Mouse (Mus musculus): ENCODE measurements at regions not wholly inside any gene's neighbourhood (a gene's known extent, or its start where the extent isn't known, plus 50 kb on each side); places are given as distances from the start of the nearest gene placed in this dataset.
A peak's percentile ranks its signal among the peaks of the same experiment; 100 is the strongest.

DNA sequence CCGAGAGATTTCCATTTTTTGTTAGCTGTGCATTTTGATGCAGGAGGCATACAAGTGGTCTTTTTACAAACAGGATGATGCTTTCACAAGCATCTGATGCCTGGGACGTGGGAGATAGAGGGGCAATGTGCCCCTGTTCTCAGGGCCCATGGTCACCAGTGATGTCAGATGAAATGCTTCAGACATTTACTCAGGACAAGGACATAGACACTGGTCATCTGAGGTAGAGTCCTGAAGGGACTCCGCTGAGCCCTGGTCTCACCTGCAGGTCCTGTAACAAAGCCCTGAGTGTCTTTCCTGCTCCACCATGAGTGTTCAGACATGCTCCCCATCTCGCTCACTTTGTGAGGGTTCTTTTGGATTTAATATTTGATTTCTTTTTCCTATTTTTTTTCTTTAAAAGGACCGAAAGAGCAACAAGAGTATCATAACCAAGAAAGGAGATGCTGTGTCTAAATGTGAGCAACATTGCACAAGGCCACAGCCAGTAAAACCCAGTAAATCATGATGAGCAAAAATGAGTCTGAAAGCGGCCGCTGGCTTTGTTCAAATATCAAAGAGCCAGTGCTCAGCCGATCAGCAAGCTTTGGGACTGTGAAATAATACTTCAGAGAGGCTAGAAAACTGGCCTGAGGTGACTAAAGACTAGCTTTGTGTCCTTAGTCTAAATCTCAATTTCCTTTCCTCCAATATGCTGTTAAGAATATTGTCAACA, 430.1 kb downstream of the Ate1 start:
- Histone ChIP-seq H3K4me1 (ENCODE audit: insufficient read depth) (no peaks in the 10 kb centered on the region), H3K4me2 (no peak overlapping the region), H3K27me3 (ENCODE audit: insufficient read depth, low read length) (no peaks in the 10 kb centered on the region), H3K36me3 (ENCODE audit: insufficient read depth) (no peaks in the 10 kb centered on the region), H3K27ac (ENCODE audit: low read depth) (no peak overlapping the region), H3K4me3 (ENCODE audit: low read depth, low read length) (no peak overlapping the region), H3K9ac (no peak overlapping the region), H3K9me3 (ENCODE audit: low read depth, low read length) (no peaks in the 10 kb centered on the region)
- DNase-seq (no peak), ATAC-seq (ENCODE audit: insufficient read depth) (no peak)
- TF ChIP-seq CTCF (IDR thresholded peaks at IDR 0.05; ENCODE audit: low read depth), result no peak
- WGBS, result 81% methylated on average over 8 of the region's 8 CpGs

DNA sequence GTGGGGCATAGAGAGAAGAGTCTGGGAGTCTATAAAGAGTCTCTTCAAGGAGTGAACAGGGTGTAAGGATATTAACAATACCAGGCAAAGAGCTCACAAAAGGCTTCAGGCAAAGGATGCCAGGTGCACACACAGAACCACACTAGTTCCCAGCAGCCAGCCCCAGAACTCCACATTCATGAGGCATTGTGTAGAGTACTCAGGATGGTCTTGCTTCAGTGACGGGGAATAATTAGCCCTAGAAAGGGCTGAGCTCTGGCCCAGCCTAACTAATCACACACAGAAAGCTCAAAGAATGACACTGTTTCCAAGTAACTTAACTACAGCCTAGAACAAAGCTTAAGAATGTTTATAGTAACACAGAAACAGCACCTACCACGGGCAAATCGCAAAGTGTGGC, 428.2 kb downstream of the Ate1 start:
- H3K4me2 ChIP-seq, result no peak overlapping the region
- no peaks in the 10 kb centered on the region for H3K36me3 ChIP-seq (ENCODE audit: insufficient read depth)
- DNase-seq (no peak), ATAC-seq (ENCODE audit: insufficient read depth) (no peak)
- H3K9me3 ChIP-seq (ENCODE audit: low read depth, low read length), result no peaks in the 10 kb centered on the region
- no peak for TF ChIP-seq CTCF (IDR thresholded peaks at IDR 0.05; ENCODE audit: low read depth)
- H3K4me3 ChIP-seq (ENCODE audit: low read depth, low read length), result no peak overlapping the region
- WGBS, result 63% methylated on average over 3 of the region's 3 CpGs
- H3K4me1 ChIP-seq (ENCODE audit: insufficient read depth), result no peaks in the 10 kb centered on the region
- no peak overlapping the region for H3K9ac ChIP-seq
- no peaks in the 10 kb centered on the region for H3K27me3 ChIP-seq (ENCODE audit: insufficient read depth, low read length)
- no peak overlapping the region for H3K27ac ChIP-seq (ENCODE audit: low read depth)

DNA sequence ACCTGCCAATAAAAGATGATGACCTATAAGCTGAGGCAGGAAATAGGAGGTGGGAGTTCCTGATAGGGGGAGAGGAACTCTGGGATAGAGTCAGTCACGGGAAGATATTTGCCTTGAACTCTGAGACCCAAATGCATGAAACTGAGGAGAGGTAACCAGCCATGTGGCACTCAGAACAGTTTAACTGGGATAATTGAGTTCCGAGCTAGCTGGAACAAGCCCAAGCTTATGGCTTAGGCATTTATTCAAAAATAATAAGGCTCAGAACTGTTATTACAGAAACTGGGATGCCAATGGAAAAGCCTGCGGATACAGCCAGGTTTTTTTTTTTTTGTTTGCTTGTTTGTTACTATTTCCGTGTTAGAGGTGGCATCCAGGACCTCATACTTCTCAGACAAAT, 425.0 kb downstream of the Ate1 start:
- Histone ChIP-seq H3K9me3 (ENCODE audit: low read depth, low read length) (no peaks in the 10 kb centered on the region), H3K4me2 (no peak overlapping the region), H3K27ac (ENCODE audit: low read depth) (no peak overlapping the region), H3K4me1 (ENCODE audit: insufficient read depth) (peaks cover 3% of the 10 kb centered on the region), H3K27me3 (ENCODE audit: insufficient read depth, low read length) (no peaks in the 10 kb centered on the region), H3K4me3 (ENCODE audit: low read depth, low read length) (no peak overlapping the region), H3K36me3 (ENCODE audit: insufficient read depth) (no peaks in the 10 kb centered on the region), H3K9ac (no peak overlapping the region)
- 73% methylated on average over 4 of the region's 4 CpGs for WGBS
- DNase-seq (no peak), ATAC-seq (ENCODE audit: insufficient read depth) (no peak)
- no peak for TF ChIP-seq CTCF (IDR thresholded peaks at IDR 0.05; ENCODE audit: low read depth)

DNA sequence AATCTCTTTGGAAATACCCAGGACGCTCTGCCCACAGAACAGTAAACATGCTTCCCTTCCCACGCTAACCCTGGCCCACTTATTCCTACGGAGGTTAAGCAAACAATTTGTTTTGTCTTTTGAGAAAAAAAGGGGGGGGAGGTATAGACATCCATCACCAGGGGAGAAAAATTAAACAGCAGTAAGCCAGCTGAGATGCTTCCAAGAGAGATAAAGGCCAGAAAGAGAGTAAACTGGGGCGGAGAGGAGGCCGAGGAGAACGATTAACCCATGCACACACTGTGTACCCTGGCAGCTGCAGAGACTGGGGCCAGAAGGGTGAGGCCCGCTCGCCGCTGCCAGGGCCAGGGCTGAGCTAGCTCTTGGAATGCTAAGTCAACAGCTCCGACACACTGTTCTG, 421.6 kb downstream of the Ate1 start:
- 23% methylated on average over 10 of the region's 10 CpGs for WGBS
- Histone ChIP-seq H3K27ac (ENCODE audit: low read depth) (peak overlapping the region; percentile 24; the same call in 1 of the 2 replicates), H3K9me3 (ENCODE audit: low read depth, low read length) (no peaks in the 10 kb centered on the region), H3K4me3 (ENCODE audit: low read depth, low read length) (no peak overlapping the region), H3K9ac (no peak overlapping the region), H3K4me1 (ENCODE audit: insufficient read depth) (peaks cover 3% of the 10 kb centered on the region), H3K36me3 (ENCODE audit: insufficient read depth) (no peaks in the 10 kb centered on the region), H3K4me2 (no peak overlapping the region), H3K27me3 (ENCODE audit: insufficient read depth, low read length) (no peaks in the 10 kb centered on the region)
- peak; percentile 58; the same call in 1 of the 2 replicates for ATAC-seq (ENCODE audit: insufficient read depth)
- no peak for TF ChIP-seq CTCF (IDR thresholded peaks at IDR 0.05; ENCODE audit: low read depth)
- DNase-seq, result peak; percentile 41

DNA sequence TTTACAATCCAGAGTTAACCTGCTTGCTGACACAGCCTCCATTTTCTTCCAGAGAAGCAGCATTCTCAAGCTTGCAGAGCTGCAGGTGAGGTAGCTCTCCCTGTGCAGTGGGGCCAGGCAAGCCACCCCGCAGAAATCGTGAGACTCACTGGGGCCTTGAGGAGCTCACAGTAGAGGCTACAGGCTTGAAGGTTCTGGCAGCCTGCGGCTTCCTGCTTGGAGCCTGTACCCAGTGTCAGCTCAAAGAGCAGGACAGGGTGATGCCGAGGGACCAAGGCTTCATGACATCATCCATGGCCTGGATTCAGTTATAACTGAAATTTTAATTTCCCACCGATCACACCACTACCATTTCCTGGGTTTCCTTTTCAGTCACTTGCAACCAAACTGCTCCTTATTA, 417.5 kb downstream of the Ate1 start:
- Histone ChIP-seq H3K9ac (no peak overlapping the region), H3K4me3 (ENCODE audit: low read depth, low read length) (no peak overlapping the region), H3K9me3 (ENCODE audit: low read depth, low read length) (no peaks in the 10 kb centered on the region), H3K36me3 (ENCODE audit: insufficient read depth) (no peaks in the 10 kb centered on the region), H3K4me2 (no peak overlapping the region), H3K27me3 (ENCODE audit: insufficient read depth, low read length) (no peaks in the 10 kb centered on the region), H3K27ac (ENCODE audit: low read depth) (no peak overlapping the region), H3K4me1 (ENCODE audit: insufficient read depth) (peaks cover 3% of the 10 kb centered on the region)
- no peak for ATAC-seq (ENCODE audit: insufficient read depth)
- WGBS, result 55% methylated on average over 5 of the region's 5 CpGs
- DNase-seq, result no peak
- TF ChIP-seq CTCF (IDR thresholded peaks at IDR 0.05; ENCODE audit: low read depth), result no peak

DNA sequence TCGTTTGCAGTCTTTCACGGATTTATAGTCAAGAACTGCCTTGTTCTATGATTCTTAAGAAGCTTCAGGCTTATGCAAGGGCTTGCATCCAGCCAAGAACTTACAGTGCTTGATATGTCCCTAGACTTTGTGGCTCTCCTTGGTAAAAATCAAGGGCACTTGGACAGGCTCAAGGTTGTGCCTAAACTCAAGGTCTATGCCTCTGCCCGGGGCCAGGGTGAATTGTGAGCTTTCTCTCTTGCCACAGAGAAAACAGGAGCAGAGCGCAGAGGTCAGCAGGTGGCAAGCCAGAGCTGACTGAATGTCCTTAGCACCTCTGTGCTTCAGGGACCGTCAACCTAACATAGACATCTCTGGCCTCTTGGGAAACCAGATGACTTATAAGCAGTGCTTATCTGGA, 413.2 kb downstream of the Ate1 start:
- Histone ChIP-seq H3K4me3 (ENCODE audit: low read depth, low read length) (no peak overlapping the region), H3K27me3 (ENCODE audit: insufficient read depth, low read length) (no peaks in the 10 kb centered on the region), H3K27ac (ENCODE audit: low read depth) (no peak overlapping the region), H3K36me3 (ENCODE audit: insufficient read depth) (no peaks in the 10 kb centered on the region), H3K4me2 (no peak overlapping the region), H3K9me3 (ENCODE audit: low read depth, low read length) (no peaks in the 10 kb centered on the region), H3K9ac (no peak overlapping the region), H3K4me1 (ENCODE audit: insufficient read depth) (no peaks in the 10 kb centered on the region)
- no peak for ATAC-seq (ENCODE audit: insufficient read depth)
- DNase-seq, result no peak
- 64% methylated on average over 5 of the region's 5 CpGs for WGBS
- TF ChIP-seq CTCF (IDR thresholded peaks at IDR 0.05; ENCODE audit: low read depth), result no peak

DNA sequence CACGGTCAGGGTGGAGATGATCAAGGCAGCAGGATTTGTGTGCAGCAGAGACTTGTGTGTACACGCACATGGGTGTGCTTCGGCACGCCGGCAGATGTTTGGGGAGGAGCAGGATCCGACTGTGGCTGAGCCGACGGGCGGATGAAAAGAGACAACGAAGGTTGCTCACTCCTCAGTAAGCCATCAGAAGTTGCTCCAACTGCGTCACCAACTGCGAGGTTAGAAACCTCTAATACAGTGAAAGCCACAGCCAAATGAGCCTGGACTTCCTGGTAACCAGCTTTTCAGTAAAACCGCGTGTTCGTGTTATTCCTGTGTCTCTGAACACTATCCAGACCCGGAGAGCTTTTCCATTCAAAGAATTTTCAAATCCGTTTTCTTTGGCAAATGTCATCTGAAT, 411.8 kb downstream of the Ate1 start:
- no peaks in the 10 kb centered on the region for H3K27me3 ChIP-seq (ENCODE audit: insufficient read depth, low read length)
- H3K9me3 ChIP-seq (ENCODE audit: low read depth, low read length), result no peaks in the 10 kb centered on the region
- ATAC-seq (ENCODE audit: insufficient read depth) (no peak), DNase-seq (no peak)
- WGBS, result 81% methylated on average over 17 of the region's 17 CpGs
- no peak overlapping the region for H3K9ac ChIP-seq
- TF ChIP-seq CTCF (IDR thresholded peaks at IDR 0.05; ENCODE audit: low read depth), result no peak
- no peaks in the 10 kb centered on the region for H3K36me3 ChIP-seq (ENCODE audit: insufficient read depth)
- no peak overlapping the region for H3K4me3 ChIP-seq (ENCODE audit: low read depth, low read length)
- H3K4me1 ChIP-seq (ENCODE audit: insufficient read depth), result no peaks in the 10 kb centered on the region
- no peak overlapping the region for H3K4me2 ChIP-seq
- H3K27ac ChIP-seq (ENCODE audit: low read depth), result no peak overlapping the region
